Mouse (Mus musculus) ovary, postnatal 14 days (tissue): ENCODE measurements at regions not wholly inside any gene's neighbourhood (a gene's known extent, or its start where the extent isn't known, plus 50 kb on each side); places are given as distances from the start of the nearest gene placed in this dataset.

Source experiments
- DNase-seq: peaks from one replicate; pipeline ENCODE4 v3.0.0; 2022; ENCODE audit warnings: low spot score

GRCm38 (mm10) chr15:7574811-7575210 lies 176.6 kb upstream of the Egflam start:
- DNase-seq: peak; percentile 9

GRCm38 (mm10) chr15:7578439-7578838 lies 180.2 kb upstream of the Egflam start:
- DNase-seq: no peak

GRCm38 (mm10) chr15:7587210-7587609 lies 189.0 kb upstream of the Egflam start:
- DNase-seq: no peak

- no peak for DNase-seq
Measured at GRCm38 (mm10) chr15:7591486-7591885, 193.3 kb upstream of the Egflam start.

DNA sequence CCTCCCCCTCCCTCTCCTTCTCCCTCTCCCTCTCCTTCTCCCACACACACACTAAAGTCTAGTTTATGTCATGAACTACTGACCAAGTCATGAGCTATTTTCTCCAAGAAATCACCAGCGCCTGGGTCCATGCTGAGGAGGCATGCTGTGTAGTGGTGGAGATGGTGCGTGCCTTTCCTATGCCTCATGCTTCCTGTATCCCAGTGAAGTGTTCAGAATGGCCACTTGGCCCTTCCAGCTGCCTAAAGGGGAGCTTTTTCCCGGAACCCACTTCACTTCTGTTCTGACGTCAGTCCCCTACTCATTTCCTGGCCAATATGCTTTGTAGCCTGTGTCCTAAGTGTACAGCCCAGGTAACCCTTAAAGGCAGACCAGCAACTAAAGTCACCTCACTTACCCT lies 199.1 kb upstream of the Egflam start:
- DNase-seq: no peak

DNA sequence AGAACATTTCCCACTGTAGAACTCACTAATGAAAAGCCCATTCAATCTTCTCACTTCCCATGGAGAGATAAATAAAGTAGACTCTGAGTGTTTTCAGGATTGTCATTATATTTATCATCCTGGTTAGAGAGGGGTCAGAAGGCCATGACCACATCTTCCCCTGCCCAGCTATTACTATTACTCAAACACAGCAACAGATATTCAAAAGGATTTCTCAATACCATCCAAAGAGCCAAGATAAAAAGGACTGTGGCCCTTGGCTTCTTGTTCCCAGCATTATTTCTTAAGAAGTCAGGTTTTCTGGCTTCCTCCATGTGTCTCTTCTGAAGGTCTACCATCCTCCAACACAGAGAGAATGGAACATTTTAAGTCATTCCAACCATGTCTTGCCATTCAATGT lies 199.6 kb upstream of the Egflam start:
- DNase-seq: no peak

DNA sequence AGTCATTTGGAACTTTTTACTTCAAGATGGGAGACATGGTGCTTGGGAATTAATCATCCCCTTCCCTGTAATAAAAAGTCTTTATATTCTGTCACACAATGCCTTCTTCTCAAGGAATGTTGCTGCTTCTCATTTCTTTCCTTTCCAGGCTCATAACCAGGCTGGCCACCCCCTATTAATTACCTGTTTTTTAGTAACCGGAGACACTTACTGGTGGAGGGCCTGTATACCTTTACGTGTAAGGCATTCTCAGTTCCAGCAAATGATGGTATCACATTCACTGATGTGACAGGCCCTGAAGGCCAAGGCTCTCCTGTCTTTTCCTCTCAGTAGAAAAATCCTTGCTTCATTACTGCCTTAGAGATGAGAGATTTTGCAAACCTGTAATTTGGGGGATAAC lies 203.3 kb upstream of the Egflam start:
- DNase-seq: no peak

GRCm38 (mm10) chr15:7604847-7605246 lies 205.8 kb upstream of the Gdnf start:
- no peak for DNase-seq

DNA sequence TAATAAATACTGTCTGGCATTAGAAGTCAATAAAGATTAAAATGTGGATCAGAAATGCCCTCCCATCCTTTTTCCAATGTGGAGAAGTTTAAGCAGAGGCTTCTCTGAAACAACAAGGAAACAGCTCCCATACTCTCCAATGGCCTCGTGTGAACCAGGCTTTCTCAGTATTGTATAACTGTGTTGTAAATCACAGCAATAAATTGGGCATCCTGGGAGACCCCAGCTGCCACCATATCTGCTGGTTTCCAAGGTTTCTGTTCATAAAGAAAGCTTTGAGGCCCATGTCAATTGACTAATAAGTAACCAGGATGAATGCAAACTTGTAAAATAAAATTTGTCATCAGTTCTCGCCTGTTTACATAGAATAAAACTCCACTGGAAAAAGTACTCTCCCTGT lies 192.7 kb upstream of the Gdnf start:
- no peak for DNase-seq

DNA sequence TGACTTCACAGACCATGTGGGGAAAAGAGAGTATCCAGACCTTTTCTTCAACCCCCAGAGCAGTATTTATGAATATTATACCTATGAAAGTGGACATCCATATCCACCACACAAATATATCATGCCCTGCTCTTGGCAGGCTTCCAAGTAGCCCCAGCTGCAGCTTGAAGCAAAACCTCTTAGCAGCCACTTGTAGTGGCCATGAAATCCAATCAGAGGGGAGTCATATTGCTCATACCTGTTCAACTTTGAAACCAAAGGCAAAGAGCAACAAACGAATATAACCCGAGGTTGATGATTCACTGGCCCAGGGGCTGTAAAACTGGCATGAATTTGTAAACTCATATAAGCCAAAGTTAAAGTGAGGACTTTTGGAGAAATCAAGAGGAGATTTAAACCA lies 187.6 kb upstream of the Gdnf start:
- DNase-seq: no peak

- no peak for DNase-seq
Measured at GRCm38 (mm10) chr15:7624689-7625472, 185.8 kb upstream of the Gdnf start.

GRCm38 (mm10) chr15:7629826-7630225 lies 180.8 kb upstream of the Gdnf start:
- no peak for DNase-seq

DNA sequence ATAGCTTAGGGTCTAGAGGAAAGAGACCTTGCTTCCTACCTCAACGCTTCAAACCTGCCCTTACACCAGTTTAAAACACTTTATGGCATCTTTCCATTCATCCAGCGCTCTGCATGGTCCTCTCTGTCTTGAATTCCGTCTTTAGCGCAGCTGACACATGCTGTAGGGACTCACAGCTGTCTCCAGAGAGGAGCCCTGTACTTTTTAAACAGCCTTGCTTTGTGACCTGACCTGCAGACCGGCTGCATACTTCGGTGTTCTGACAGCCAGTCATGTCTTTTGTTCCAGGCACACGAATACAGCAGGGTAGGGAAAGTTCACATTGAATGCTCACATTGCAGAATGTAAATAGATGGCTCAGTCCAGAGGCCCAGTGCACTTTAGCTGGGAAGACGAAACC lies 175.4 kb upstream of the Gdnf start:
- no peak for DNase-seq

DNA sequence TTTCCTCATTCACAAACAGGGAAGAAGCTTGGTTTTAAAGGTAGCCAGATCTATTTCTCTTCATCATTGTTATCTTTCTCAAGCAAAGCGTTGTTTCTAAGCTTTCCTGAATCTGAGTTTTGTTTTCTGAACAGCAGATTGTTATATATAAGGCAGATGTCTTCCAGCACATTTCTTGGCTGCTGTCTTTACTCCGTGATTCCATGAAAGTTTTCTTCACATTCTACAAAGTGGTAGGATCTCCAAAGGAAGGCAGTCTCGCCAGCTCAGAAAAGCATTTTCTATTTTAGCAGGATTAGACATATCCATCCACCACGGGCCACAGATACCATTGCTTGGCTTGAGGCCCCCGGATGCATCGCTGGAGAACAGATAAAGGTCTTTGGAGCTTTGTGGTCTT lies 171.2 kb upstream of the Gdnf start:
- no peak for DNase-seq

- no peak for DNase-seq
Measured at GRCm38 (mm10) chr15:7642075-7642474, 168.6 kb upstream of the Gdnf start.

DNA sequence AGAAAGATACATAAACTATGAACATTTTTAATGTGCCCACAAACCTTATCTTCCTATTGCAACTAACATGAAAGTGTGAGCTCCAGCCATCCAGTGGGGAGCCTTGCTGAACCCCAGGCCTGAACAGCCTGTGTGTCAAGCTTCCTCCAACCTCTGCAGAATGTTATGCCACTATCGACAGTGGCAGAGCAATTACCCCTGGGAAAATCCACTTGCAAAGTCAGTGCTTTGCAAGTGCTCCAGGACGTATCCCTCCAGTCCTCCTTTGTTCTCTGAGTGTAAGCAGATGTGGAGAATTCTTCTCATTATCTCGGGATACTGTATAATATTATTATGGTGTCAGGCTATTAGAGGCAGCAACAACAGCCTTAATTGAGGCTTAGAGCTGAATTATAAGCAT lies 159.9 kb upstream of the Gdnf start:
- no peak for DNase-seq

- DNase-seq: no peak
Measured at GRCm38 (mm10) chr15:7663888-7664287, 146.8 kb upstream of the Gdnf start.

DNA sequence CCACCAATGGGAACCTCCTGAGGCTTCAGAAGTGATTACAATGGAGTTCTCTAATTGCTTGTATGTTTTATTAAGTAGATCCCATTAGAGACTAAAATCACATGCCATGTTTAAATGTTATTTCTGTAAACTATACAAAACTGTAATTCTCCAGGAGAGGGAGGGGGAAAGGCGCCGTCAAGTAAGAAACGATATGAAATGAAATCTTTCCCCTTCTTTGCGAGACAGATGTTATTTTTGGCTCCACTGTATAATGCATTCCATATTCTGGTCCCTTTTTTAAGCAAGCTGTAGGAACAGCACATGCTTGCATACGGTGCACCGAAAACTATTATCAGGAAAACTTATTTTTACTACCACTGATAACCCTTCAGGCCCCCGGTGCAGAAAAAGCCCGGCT lies 141.0 kb upstream of the Gdnf start:
- no peak for DNase-seq

DNA sequence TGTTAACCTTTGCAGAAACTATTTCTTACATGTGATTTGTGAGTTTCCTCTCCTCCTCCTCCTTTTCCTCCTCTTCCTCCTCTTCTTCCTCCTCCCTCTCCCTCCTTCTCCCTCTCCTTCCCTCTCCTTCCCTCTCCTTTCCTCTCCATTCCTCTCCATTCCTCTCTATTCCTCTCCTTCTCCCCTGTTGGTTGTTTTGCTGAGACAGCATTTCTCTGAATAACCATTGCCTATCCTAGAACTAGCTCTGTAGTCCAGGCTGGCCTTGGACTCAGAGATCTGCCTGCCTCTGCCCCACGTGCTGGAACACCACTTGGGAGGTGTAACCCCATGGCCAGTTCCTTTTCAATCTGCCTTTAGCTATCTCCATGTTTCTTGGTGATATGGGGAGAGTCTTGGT lies 133.7 kb upstream of the Gdnf start:
- DNase-seq: no peak

DNA sequence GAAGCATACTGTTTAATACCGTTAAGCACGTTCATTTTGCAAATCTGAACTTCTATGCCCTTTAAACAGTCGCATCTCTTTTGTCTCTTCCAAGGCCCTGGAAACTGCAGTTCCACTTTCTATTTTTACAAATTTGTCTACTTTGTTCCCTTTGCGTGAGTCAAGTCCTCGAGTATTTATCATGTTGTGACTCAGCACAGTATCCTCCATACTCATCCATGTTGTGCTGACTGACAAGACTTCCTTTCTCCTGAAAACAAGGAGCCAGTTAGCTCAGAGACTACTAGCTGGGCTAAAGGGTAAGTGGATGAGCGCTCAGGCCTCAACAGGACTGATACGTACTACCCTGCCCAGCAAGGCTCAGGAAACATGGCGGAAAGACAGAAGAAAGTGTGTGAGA lies 131.9 kb upstream of the Gdnf start:
- no peak for DNase-seq

- DNase-seq: no peak
Measured at GRCm38 (mm10) chr15:7681011-7681410, 129.6 kb upstream of the Gdnf start.

DNA sequence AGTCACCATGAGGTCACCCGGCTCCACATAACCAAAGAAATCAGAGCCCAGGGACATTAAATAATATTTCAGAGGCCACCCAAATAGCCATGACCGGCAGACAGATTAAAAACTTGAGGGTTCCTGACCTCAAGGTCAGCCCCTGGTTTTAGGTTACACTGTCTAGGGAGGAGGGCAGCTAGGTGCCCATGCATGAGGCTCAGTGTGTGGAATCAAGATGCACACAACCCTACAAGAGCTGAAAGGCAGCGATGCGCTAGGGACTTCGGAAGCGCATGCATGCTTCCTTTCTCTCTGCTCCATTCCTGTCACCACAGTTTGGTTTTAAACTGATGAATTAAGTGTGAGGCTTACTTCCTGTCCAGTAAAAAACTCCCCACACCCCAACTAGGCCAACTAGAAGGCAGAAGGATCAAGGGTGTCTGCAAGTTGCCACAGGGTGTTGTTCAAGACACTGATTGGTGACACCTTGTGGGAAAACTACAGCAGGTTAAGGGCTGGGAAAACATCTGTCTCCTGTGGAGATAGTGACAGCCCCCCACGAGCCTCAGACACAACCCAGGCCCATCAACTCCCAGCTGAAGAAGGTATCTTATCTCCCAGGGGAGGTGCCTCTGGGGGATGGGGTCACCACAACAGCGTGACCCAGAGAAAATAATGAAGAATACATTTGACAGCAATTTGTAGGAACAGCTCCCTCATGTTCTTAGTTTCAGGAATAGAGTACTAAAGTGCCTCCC lies 127.2 kb upstream of the Gdnf start:
- DNase-seq: no peak

GRCm38 (mm10) chr15:7691251-7691650 lies 119.4 kb upstream of the Gdnf start:
- no peak for DNase-seq

DNA sequence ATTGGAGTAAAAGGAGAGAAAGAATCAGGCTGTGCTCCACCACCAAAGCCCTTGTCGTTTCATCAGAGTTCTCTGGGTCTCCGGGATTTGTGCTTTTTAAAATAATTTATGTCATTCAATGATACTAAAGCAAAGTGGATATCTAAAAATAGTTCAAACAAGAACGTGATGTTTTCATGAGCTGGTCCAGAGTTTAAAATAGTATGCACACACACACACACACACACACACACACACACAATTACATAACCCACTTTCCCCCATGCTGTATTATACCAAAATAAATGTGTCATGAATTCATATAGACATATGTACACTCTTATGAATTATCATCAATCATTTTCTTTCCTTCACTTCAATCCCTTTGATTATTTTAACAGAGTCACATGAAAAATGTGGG lies 118.5 kb upstream of the Gdnf start:
- no peak for DNase-seq
